Mouse (Mus musculus): ENCODE measurements around the gene Sapcd2. TPM values are rescaled to one million over a fixed set of nuclear protein-coding genes. Genes with fewer than 3 reads are reported as not detected.
A peak's percentile ranks its signal among the peaks of the same experiment; 100 is the strongest.

Gene Sapcd2
- total and polyA plus RNA-seq, 2 experiments, result not detected

DNA sequence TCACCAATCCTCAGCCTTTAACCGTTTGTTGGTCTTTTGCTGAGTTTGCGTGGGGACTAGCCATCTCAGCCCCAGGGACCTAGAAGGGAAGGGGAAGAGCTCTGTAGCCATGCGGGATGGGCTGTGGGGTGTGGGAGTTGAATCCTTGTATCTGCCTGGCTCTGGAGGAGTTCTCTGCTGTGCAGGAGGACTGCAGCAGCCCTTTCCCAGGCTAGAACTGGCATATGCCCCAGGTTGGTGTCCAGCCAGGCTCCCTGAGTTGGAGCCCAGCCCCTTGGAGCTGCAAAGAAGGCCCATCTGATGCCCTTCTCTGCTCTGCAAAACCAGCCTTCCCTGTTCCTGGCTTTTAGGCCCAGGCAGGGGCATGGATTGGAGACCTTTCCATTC is 24.5 kb downstream of the Sapcd2 start:
- no peak for DNase-seq (ENCODE audit: extremely low read depth, low read depth, low spot score)
- Histone ChIP-seq H3K4me3 (ENCODE audit: insufficient read depth, low read depth, low read length) (no peak overlapping the region), H3K36me3 (ENCODE audit: control insufficient read depth, insufficient read depth, low read length) (no peaks in the 10 kb centered on the region), H3K4me1 (ENCODE audit: control insufficient read depth, insufficient read depth, low read length) (peaks cover 3% of the 10 kb centered on the region; the same call in 1 of the 2 replicates), H3K27ac (replicated peaks; ENCODE audit: insufficient read depth, low read depth, low read length) (no peak overlapping the region), H3K9ac (ENCODE audit: low read depth, low read length) (no peak overlapping the region), H3K27me3 (ENCODE audit: control insufficient read depth, insufficient read depth, low read length) (no peaks in the 10 kb centered on the region), H3K79me2 (ENCODE audit: control insufficient read depth, insufficient read depth, low read length) (no peaks in the 10 kb centered on the region)
- TF ChIP-seq CTCF (IDR thresholded peaks at IDR 0.05; ENCODE audit: low read depth, low read length) (no peak), POLR2A (IDR thresholded peaks at IDR 0.05; ENCODE audit: extremely low read depth, insufficient read depth, low read length) (no peak)
- WGBS, result 80% methylated on average over 3 of the region's 3 CpGs

- WGBS, result 82% methylated on average over 1 of the region's 1 CpGs
- no peaks in the 10 kb centered on the region for H3K27me3 ChIP-seq (ENCODE audit: control insufficient read depth, insufficient read depth, low read length)
- TF ChIP-seq POLR2A (IDR thresholded peaks at IDR 0.05; ENCODE audit: extremely low read depth, insufficient read depth, low read length) (no peak), CTCF (IDR thresholded peaks at IDR 0.05; ENCODE audit: low read depth, low read length) (no peak)
These were observed 24.9 kb downstream of the Sapcd2 start for GRCm38 (mm10) chr2:25397010-25397409.

GRCm38 (mm10) chr2:25398065-25398464 is 25.9 kb downstream of the Sapcd2 start:
- H3K9ac ChIP-seq (ENCODE audit: low read depth, low read length), result no peak overlapping the region
- H3K4me3 ChIP-seq (ENCODE audit: insufficient read depth, low read depth, low read length), result no peak overlapping the region
- TF ChIP-seq CTCF (IDR thresholded peaks at IDR 0.05; ENCODE audit: low read depth, low read length) (no peak), POLR2A (IDR thresholded peaks at IDR 0.05; ENCODE audit: extremely low read depth, insufficient read depth, low read length) (no peak)
- H3K4me1 ChIP-seq (ENCODE audit: control insufficient read depth, insufficient read depth, low read length), result peaks cover 3% of the 10 kb centered on the region; the same call in 1 of the 2 replicates
- H3K79me2 ChIP-seq (ENCODE audit: control insufficient read depth, insufficient read depth, low read length), result no peaks in the 10 kb centered on the region
- H3K36me3 ChIP-seq (ENCODE audit: control insufficient read depth, insufficient read depth, low read length), result no peaks in the 10 kb centered on the region
- H3K27me3 ChIP-seq (ENCODE audit: control insufficient read depth, insufficient read depth, low read length), result peaks cover 3% of the 10 kb centered on the region
- WGBS, result 89% methylated on average over 7 of the region's 7 CpGs
- no peak overlapping the region for H3K27ac ChIP-seq (replicated peaks; ENCODE audit: insufficient read depth, low read depth, low read length)
- no peak for DNase-seq (ENCODE audit: extremely low read depth, low read depth, low spot score)

More at GRCm38 (mm10) chr2:25397010-25397409, 24.9 kb downstream of the Sapcd2 start:
- Histone ChIP-seq H3K36me3 (ENCODE audit: control insufficient read depth, insufficient read depth, low read length) (no peaks in the 10 kb centered on the region), H3K9ac (ENCODE audit: low read depth, low read length) (no peak overlapping the region), H3K27ac (replicated peaks; ENCODE audit: insufficient read depth, low read depth, low read length) (no peak overlapping the region), H3K79me2 (ENCODE audit: control insufficient read depth, insufficient read depth, low read length) (no peaks in the 10 kb centered on the region), H3K4me1 (ENCODE audit: control insufficient read depth, insufficient read depth, low read length) (peaks cover 3% of the 10 kb centered on the region; the same call in 1 of the 2 replicates), H3K4me3 (ENCODE audit: insufficient read depth, low read depth, low read length) (no peak overlapping the region)
- no peak for DNase-seq (ENCODE audit: extremely low read depth, low read depth, low spot score)

GRCm38 (mm10) chr2:25399051-25399450 is 26.9 kb downstream of the Sapcd2 start, which contains the start of gene Npdc1:
Npdc1 (plus strand) TSS chr2:25399351.
- WGBS, result 72% methylated on average over 8 of the region's 8 CpGs
- Histone ChIP-seq H3K4me1 (ENCODE audit: control insufficient read depth, insufficient read depth, low read length) (peaks cover 3% of the 10 kb centered on the region; the same call in 1 of the 2 replicates), H3K4me3 (ENCODE audit: insufficient read depth, low read depth, low read length) (no peak within 1 kb of the TSS), H3K9ac (ENCODE audit: low read depth, low read length) (no peak within 1 kb of the TSS), H3K79me2 (ENCODE audit: control insufficient read depth, insufficient read depth, low read length) (no peaks in the 10 kb centered on the region), H3K36me3 (ENCODE audit: control insufficient read depth, insufficient read depth, low read length) (no peaks in the 10 kb centered on the region), H3K27me3 (ENCODE audit: control insufficient read depth, insufficient read depth, low read length) (peaks cover 6% of the 10 kb centered on the region), H3K27ac (replicated peaks; ENCODE audit: insufficient read depth, low read depth, low read length) (no peak within 1 kb of the TSS)
- TF ChIP-seq CTCF (IDR thresholded peaks at IDR 0.05; ENCODE audit: low read depth, low read length), result no peak
- no peak for TF ChIP-seq POLR2A (IDR thresholded peaks at IDR 0.05; ENCODE audit: extremely low read depth, insufficient read depth, low read length)
- DNase-seq (ENCODE audit: extremely low read depth, low read depth, low spot score), result no peak

- Histone ChIP-seq H3K27me3 (ENCODE audit: control insufficient read depth, insufficient read depth, low read length) (peaks cover 6% of the 10 kb centered on the region), H3K4me3 (ENCODE audit: insufficient read depth, low read depth, low read length) (no peak overlapping the region)
- 29% methylated on average over 16 of the region's 16 CpGs for WGBS
These were observed 28.2 kb downstream of the Sapcd2 start for GRCm38 (mm10) chr2:25400291-25400690.

DNA sequence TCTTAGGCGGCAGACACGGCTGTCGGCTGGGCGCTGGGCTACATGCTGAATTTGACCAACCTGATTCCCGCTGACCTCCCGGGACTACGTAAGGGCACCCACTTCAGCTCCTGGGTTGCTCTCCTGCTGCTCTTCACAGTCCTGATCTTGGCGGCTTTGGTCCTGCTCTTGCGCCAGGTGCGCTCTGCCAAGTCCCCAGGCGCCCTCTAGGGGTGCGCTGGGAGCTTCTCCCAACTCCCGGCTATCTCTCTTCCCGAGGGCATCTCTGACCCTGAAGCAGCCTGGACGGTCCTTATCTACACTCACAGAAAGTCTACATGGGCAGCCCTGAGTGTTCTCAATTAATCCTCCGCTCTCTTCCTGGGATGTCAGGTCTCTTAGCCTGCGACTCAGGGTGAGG is 28.6 kb downstream of the Sapcd2 start:
- Histone ChIP-seq H3K9ac (ENCODE audit: low read depth, low read length) (no peak overlapping the region), H3K27ac (replicated peaks; ENCODE audit: insufficient read depth, low read depth, low read length) (no peak overlapping the region), H3K4me1 (ENCODE audit: control insufficient read depth, insufficient read depth, low read length) (peaks cover 3% of the 10 kb centered on the region; the same call in 1 of the 2 replicates), H3K79me2 (ENCODE audit: control insufficient read depth, insufficient read depth, low read length) (no peaks in the 10 kb centered on the region), H3K36me3 (ENCODE audit: control insufficient read depth, insufficient read depth, low read length) (no peaks in the 10 kb centered on the region), H3K27me3 (ENCODE audit: control insufficient read depth, insufficient read depth, low read length) (peaks cover 6% of the 10 kb centered on the region), H3K4me3 (ENCODE audit: insufficient read depth, low read depth, low read length) (no peak overlapping the region)
- peak; percentile 87 for TF ChIP-seq CTCF (IDR thresholded peaks at IDR 0.05; ENCODE audit: low read depth, low read length)
- TF ChIP-seq POLR2A (IDR thresholded peaks at IDR 0.05; ENCODE audit: extremely low read depth, insufficient read depth, low read length), result no peak
- DNase-seq (ENCODE audit: extremely low read depth, low read depth, low spot score), result peak; percentile 53
- WGBS, result 7% methylated on average over 17 of the region's 17 CpGs

More at GRCm38 (mm10) chr2:25400291-25400690, 28.2 kb downstream of the Sapcd2 start:
- Histone ChIP-seq H3K27ac (replicated peaks; ENCODE audit: insufficient read depth, low read depth, low read length) (no peak overlapping the region), H3K36me3 (ENCODE audit: control insufficient read depth, insufficient read depth, low read length) (no peaks in the 10 kb centered on the region), H3K9ac (ENCODE audit: low read depth, low read length) (no peak overlapping the region), H3K79me2 (ENCODE audit: control insufficient read depth, insufficient read depth, low read length) (no peaks in the 10 kb centered on the region), H3K4me1 (ENCODE audit: control insufficient read depth, insufficient read depth, low read length) (peaks cover 3% of the 10 kb centered on the region; the same call in 1 of the 2 replicates)
- TF ChIP-seq CTCF (IDR thresholded peaks at IDR 0.05; ENCODE audit: low read depth, low read length) (no peak), POLR2A (IDR thresholded peaks at IDR 0.05; ENCODE audit: extremely low read depth, insufficient read depth, low read length) (no peak)
- no peak for DNase-seq (ENCODE audit: extremely low read depth, low read depth, low spot score)

All from liver, adult 2 months (tissue).